Mouse (Mus musculus) testis, adult 2 months (tissue): Measurements from ENCODE around the gene Dph5. TPM values are rescaled to one million over a fixed set of nuclear protein-coding genes. Genes with fewer than 3 reads are reported as not detected.

Experiments
- H3K27ac ChIP-seq: fragments of 200-500 bp; 2 replicates; pipeline ENCODE4 v1.5.1; 2012; ENCODE audit warnings: low read depth, low read length; ENCODE audit not compliant: control insufficient read depth, insufficient read depth
- H3K27me3 ChIP-seq: fragments of 200-500 bp; 2 replicates; pipeline ENCODE4 v1.6.1; 2012; ENCODE audit warnings: mild to moderate bottlenecking, low read length, moderate library complexity; ENCODE audit not compliant: control insufficient read depth, insufficient read depth
- H3K36me3 ChIP-seq: fragments of 200-500 bp; 2 replicates; pipeline ENCODE4 v1.6.1; 2012; ENCODE audit warnings: mild to moderate bottlenecking, low read length; ENCODE audit not compliant: control insufficient read depth, insufficient read depth
- H3K4me1 ChIP-seq: fragments of 200-500 bp; 2 replicates; pipeline ENCODE4 v1.6.1; 2012; ENCODE audit warnings: low read length; ENCODE audit not compliant: control insufficient read depth, insufficient read depth
- H3K4me3 ChIP-seq: fragments of 200-500 bp; 2 replicates; pipeline ENCODE4 v1.5.1; 2012; ENCODE audit warnings: low read depth, mild to moderate bottlenecking, low read length, moderate library complexity, mixed read lengths; ENCODE audit not compliant: control insufficient read depth
- CTCF ChIP-seq: fragments of 200-500 bp; IDR thresholded peaks from 2 replicates; pipeline ENCODE4 v1.5.1; 2012; ENCODE audit warnings: low read depth, mild to moderate bottlenecking, inconsistent platforms, low read length, moderate library complexity; ENCODE audit not compliant: control insufficient read depth, insufficient read depth, insufficient replicate concordance
- POLR2A ChIP-seq: fragments of 200-500 bp; IDR thresholded peaks from 2 replicates; pipeline ENCODE4 v1.6.1; 2012; ENCODE audit warnings: low read depth, mild to moderate bottlenecking, inconsistent platforms, low read length, moderate library complexity; ENCODE audit not compliant: control insufficient read depth
- polyA plus RNA-seq: library from polyadenylated mRNA; depleted of rRNA; stranded (reverse); fragments of >200 nt; gene quantifications from 2 replicates; pipeline ENCODE4 v1.2.3, GENCODE M21; 2012

Dph5 gene
- polyA plus RNA-seq, 1 experiment = 3.8 TPM

DNA sequence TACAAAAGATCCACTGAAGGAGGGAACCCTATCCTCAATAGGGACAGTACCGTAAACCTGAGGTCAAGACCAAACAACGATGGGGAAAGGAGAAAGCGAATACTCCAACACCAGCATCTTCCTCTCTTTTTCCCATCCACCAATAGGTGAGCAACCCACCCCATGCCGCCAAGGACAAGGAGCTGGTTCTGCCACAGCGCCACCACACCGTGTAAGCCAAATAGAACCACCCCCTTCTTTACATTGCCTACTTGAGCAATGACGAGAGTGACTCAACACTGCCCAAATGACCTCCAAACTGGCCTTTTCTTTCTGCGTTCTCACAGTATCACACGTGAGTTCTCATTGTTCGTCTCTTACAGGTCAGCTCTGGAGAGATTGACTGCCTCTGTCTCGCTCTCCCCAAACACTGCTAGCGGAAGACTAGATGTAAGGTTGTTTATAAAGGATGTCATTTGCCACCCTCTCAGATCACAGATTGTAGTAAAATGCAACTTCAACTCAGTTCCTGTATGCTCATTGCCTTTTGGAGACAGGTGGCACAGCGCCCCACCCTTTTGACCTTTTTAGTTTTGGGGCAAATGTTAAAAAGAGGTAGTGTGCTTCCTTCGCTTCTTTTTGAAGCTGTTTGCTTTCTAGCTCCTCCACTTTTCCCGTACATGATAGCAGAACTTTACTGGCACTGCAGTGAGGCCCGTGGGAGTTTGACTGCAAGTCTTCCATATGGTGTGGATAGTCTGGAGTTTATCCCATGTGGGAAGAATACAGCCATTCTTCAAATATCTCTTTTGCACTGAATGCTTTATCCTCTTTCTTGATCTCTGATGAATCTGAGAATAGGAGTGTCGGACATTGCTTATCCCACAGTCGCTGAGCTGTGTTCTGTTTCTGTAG, 45.9 kb downstream of the Dph5 start:
- TF ChIP-seq CTCF (no peak), POLR2A (no peak)
- Histone ChIP-seq H3K4me1 (no peaks in the 10 kb centered on the region), H3K36me3 (no peaks in the 10 kb centered on the region)

GRCm38 (mm10) chr3:115936734-115937599, 49.3 kb downstream of the Dph5 start:
- Histone ChIP-seq H3K36me3 (no peaks in the 10 kb centered on the region), H3K4me1 (no peaks in the 10 kb centered on the region), H3K27ac (no peak overlapping the region), H3K27me3 (no peaks in the 10 kb centered on the region), H3K4me3 (no peak overlapping the region)
- TF ChIP-seq CTCF (peak; percentile 74; the same call in 1 of the 2 replicates), POLR2A (no peak)

More for the DNA sequence above, 45.9 kb downstream of the Dph5 start:
- Histone ChIP-seq H3K27ac (no peak overlapping the region), H3K27me3 (no peaks in the 10 kb centered on the region), H3K4me3 (no peak overlapping the region)

DNA sequence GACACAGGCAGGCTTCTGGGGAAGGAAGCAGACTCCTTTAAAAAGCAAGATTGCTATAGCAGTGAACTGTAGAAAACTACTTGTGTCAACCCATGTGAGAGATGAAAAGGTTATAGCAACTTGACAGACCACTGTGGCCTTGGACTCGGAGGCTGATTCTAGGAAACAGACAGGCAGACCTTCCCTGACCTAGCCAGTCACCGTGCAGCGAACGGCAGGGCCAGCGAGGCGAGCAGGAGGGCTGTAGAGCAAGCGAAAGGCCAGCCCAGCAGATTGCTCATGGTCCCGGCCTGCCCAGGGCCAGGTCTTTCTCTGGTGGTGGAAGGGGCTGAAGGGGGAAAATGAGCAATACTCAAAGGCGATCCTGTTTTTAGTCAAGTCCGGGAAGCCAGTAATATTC, 50.2 kb downstream of the Dph5 start:
- TF ChIP-seq POLR2A (no peak), CTCF (no peak)
- no peak overlapping the region for H3K27ac ChIP-seq
- no peaks in the 10 kb centered on the region for H3K4me1 ChIP-seq
- no peaks in the 10 kb centered on the region for H3K27me3 ChIP-seq
- no peak overlapping the region for H3K4me3 ChIP-seq
- H3K36me3 ChIP-seq = no peaks in the 10 kb centered on the region

DNA sequence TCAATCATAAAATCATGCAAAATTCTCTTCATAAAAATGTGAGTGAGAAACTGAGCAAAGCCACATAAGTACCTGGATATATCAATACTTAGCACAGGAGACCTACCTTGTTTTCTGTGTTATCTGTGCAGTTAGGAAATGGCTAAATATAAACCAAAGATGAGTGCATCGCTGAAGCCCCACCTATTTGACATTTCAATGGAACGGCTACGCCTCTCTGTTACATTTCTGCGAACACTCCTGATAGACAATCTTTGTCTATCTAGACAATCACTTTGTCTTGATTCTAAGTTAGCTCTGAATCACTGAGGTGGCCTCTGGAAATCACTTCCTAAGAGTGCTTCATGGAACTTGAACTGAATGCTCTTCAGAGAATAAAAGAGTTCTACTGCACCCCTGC, 52.9 kb downstream of the Dph5 start:
- Histone ChIP-seq H3K36me3 (no peaks in the 10 kb centered on the region), H3K4me3 (no peak overlapping the region), H3K27ac (no peak overlapping the region), H3K4me1 (peaks cover 6% of the 10 kb centered on the region), H3K27me3 (no peaks in the 10 kb centered on the region)
- TF ChIP-seq CTCF (no peak), POLR2A (no peak)

DNA sequence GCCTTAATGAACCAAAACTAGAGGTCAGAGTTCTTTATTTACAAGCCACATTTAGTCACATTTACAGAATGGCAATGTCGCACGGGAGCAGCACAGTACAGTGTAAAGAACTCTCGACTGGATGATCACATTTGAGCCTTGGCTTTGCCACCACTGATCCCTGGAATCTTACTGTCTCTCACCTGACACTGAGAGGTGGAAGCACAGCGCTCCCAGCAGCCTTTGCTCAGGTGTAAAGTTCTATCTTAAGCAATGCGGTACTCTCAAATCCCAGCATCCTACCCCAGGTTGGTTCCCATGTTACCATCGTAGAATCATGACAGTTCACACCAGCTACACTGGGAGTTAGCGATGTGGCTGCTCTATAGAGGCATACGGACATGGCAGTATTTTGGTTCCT, 53.8 kb downstream of the Dph5 start:
- Histone ChIP-seq H3K27me3 (no peaks in the 10 kb centered on the region), H3K36me3 (no peaks in the 10 kb centered on the region), H3K4me3 (no peak overlapping the region), H3K27ac (no peak overlapping the region), H3K4me1 (peaks cover 6% of the 10 kb centered on the region)
- TF ChIP-seq CTCF (no peak), POLR2A (no peak)

DNA sequence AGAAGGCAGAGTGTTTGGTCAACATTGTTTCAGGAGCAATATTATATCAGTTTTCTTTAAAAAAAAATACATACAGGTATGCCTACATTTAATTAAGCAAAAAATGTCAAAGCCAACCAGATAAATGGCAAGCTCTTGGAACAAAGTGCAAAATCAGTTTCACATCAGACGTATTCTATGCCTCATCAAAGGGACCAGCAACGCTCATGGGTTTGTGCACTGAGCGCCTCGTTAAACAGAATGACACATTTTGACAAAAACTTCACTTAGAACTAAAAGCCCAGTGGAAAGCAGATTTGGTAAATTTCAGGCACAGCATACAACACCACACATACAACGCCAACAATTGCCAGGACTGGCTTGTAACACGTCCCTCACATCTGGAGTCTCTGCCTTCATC, 56.7 kb downstream of the Dph5 start:
- H3K36me3 ChIP-seq = no peaks in the 10 kb centered on the region
- no peak for TF ChIP-seq POLR2A
- no peak for TF ChIP-seq CTCF
- no peak overlapping the region for H3K27ac ChIP-seq

GRCm38 (mm10) chr3:115946272-115946671, 58.6 kb downstream of the Dph5 start:
- H3K27ac ChIP-seq = no peak overlapping the region
- TF ChIP-seq CTCF (no peak), POLR2A (no peak)

More for the DNA sequence above, 56.7 kb downstream of the Dph5 start:
- Histone ChIP-seq H3K27me3 (no peaks in the 10 kb centered on the region), H3K4me1 (peaks cover 6% of the 10 kb centered on the region), H3K4me3 (no peak overlapping the region)

More at GRCm38 (mm10) chr3:115946272-115946671, 58.6 kb downstream of the Dph5 start:
- Histone ChIP-seq H3K4me1 (peaks cover 6% of the 10 kb centered on the region), H3K27me3 (no peaks in the 10 kb centered on the region), H3K4me3 (no peak overlapping the region), H3K36me3 (no peaks in the 10 kb centered on the region)
